Mouse (Mus musculus) heart, adult 11 months (tissue): ENCODE data around the gene Ncaph.
"Not testable (repeated sequence)": the region's sequence is repeated elsewhere in the genome, so short reads cannot be mapped to it uniquely, and the experiment has no call there.

Source experiments
- DNase-seq: peaks from one replicate; pipeline ENCODE4 v3.0.0; 2022

Gene Ncaph

GRCm38 (mm10) chr2:127133621-127134461, at the start of gene Ncaph:
Gene Ncaph, minus strand, starts transcription at chr2:127133954.
- peak; percentile 99 for DNase-seq

GRCm38 (mm10) chr2:127182598-127183381, 49.0 kb upstream of the Ncaph start:
- DNase-seq = peak; percentile 99

- not testable (repeated sequence) for DNase-seq
Observed at GRCm38 (mm10) chr2:127166261-127166660, 32.5 kb upstream of the Ncaph start.

DNA sequence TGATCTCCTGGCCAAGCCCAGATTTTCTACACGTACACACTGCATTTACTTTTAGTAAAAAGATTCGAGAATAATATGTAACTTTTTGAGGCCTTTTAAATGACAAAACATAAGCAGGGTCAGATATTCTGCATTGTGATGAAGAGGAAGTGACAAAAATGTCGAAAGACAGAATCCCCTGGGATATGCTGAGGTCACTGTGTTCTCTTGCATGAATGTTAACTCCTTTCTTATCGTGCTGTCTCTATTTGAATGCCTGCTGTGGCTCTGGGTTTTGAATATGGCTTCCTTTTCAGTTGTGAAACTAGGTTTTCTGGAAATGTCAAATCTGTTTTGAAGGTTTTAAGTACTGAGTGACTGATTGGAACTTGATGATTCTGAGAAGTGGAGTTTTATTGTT, 31.9 kb upstream of the Ncaph start:
- DNase-seq = no peak

GRCm38 (mm10) chr2:127145699-127146098, 11.9 kb upstream of the Ncaph start:
- peak; percentile 48 for DNase-seq

- DNase-seq = peak; percentile 99
Observed at GRCm38 (mm10) chr2:127143158-127144063, 9.7 kb upstream of the Ncaph start, which contains the start of gene Itpripl1. Gene Itpripl1, minus strand, starts transcription at chr2:127143442.

DNA sequence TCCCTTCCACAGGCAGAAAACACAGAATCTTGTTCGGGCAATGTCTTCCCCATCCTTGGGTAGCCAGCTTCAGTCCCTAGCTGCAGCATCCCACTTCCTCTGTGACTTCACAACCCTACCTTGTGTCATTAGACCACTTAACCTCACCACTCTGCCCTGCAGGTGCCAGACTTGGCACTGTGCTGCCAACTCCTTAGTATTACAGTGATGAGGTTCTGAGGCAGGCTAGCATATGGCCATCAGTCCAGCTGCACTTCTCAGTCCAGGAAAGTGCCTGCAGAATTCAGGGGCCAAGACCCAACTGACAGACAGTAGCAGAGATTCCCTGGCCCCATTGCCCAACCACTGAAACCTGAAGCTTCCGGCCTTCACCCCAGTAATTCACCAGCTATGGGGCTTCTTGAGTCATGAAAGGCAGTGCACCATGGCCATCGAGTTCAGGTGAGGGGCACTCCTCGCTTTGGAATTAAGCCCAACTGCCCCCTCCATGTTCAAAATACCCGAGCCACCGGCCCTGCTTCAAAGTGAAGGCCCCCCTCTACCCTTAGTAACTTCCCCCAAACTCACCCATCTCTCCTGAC, 8.9 kb upstream of the Ncaph start:
- peak; percentile 95 for DNase-seq

DNA sequence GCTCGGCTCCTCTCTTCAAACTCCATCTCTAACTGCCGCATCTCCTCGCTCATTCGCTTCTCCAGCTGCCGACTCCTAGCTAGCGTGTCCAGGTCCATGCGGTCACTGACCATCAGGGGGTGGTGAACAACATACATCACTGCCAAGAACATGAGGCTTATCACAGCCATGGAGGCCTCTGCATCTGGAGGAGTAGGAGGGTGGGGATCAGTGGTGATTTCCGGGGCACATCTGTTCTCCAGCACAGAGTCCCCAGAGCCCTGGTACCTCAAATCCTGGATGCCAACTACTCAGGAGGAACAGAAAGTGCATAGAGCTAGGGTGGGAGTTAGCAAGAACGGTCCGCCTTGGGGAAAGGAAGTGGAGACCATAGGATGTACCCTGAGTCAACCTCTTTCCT, 8.3 kb upstream of the Ncaph start:
- DNase-seq = peak; percentile 96

GRCm38 (mm10) chr2:127140011-127140410, 6.3 kb upstream of the Ncaph start:
- DNase-seq = no peak

GRCm38 (mm10) chr2:127139605-127140004, 5.9 kb upstream of the Ncaph start:
- DNase-seq = peak; percentile 66

GRCm38 (mm10) chr2:127139094-127139493, 5.3 kb upstream of the Ncaph start:
- peak; percentile 98 for DNase-seq

GRCm38 (mm10) chr2:127138449-127138848, 4.7 kb upstream of the Ncaph start:
- DNase-seq = no peak

DNA sequence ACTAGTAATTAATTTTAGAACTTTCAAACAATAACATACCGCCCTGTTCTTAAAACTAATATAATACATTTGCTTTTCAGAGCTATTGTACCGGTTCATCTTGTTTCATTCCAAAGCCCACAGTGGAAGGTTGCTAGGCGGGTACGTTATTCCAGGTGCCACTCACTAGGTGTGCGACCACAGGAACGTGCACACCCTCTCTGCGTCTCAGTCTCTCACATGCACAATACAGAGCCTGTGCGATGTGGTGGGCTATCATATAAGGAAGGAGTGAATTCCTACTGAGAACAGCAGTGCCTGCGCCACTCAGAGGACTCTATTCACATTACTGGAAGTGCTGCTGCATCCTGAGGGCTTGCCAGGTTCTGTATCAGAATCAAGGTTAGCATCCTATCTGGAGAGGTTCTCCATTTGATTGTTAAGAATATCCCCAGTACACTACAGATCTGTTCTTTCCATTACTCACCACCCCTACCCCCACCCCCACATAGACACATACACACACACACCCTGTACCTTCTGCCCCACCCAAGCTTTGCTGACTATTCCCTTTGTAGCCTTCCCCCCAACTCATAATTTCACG, 4.2 kb upstream of the Ncaph start:
- DNase-seq = peak; percentile 91

- DNase-seq = peak; percentile 96
Observed at GRCm38 (mm10) chr2:127136979-127137378, 3.2 kb upstream of the Ncaph start.

DNA sequence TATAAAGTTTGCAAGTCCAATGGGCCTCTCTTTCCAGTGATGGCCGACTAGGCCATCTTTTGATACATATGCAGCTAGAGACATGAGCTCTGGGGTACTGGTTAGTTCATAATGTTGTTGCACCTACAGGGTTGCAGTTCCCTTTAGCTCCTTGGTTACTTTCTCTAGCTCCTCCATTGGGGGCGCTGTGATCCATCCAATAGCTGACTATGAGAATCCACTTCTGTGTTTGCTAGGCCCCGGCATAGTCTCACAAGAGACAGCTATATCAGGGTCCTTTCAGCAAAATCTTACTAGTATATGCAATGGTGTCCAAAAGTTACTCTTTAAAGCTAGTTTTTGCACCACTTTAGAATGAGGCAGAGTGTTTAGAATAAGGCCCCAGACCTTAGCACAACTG, 1.5 kb upstream of the Ncaph start:
- peak; percentile 51 for DNase-seq

- DNase-seq = peak; percentile 82
Observed at GRCm38 (mm10) chr2:127131353-127131752, 2.4 kb downstream of the Ncaph start.

GRCm38 (mm10) chr2:127128926-127129325, 4.8 kb downstream of the Ncaph start:
- peak; percentile 75 for DNase-seq

DNA sequence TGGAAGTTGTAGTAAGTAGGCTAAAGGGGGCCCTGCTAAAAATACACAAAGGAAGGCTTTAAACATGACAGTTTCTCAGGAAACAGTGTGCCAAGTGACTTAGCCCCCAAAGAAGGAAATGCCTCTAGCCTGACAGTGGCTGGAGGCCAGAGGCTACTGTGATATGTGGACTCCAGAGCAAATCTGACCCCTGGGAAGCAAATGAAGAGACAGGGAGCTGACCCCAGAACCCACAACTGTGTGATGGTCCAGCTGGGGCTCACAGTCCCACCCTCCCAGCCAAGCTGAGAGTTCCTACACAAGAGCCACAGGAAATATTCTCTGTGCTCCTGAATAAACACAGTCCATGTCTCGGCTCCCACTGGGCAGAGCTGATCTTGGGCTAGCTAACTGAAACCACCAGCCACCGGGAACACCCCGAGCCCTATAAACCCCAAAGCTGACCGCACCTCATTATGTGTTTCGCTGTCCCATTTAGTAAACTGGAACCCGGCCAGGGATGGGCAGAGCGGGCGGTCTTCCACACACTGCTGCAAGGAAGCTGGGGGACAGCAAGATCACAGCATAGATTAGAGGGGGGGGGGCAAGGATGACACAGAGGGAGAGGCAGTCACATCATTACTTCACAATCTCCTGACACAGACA, 12.0 kb downstream of the Ncaph start:
- peak; percentile 97 for DNase-seq

GRCm38 (mm10) chr2:127108986-127109385, 24.8 kb downstream of the Ncaph start:
- DNase-seq = no peak

DNA sequence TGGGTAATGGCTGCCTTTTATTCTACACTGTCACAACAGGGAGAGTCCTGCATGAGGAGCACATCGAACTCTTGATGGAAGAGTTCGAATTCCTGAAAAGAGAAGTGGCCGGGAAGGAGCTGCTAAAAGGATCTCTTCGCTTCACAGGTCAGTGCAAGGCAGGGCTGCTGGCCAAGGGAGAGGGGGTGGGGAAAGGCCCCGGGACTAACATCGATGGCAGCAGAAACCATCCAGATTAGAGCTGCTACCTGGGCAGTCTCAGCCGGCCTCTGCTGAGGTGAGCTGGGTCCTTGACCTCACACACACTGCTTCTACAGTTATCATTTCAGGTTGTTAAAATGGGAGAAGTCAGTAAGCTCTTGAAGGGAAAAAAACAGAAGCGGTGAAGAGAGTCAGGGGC, 41.8 kb downstream of the Ncaph start:
- DNase-seq = peak; percentile 78

- DNase-seq = peak; percentile 61
Observed at GRCm38 (mm10) chr2:127090151-127090550, 43.6 kb downstream of the Ncaph start.
